Mouse (Mus musculus) liver, adult 2 months (tissue): ENCODE data around the gene Scamp1. TPM values are rescaled to one million over a fixed set of nuclear protein-coding genes. Genes with fewer than 3 reads are reported as not detected.

ENCODE experiments used
- DNase-seq: peaks from one replicate; pipeline ENCODE4 v3.0.0-alpha.2; 2011; ENCODE audit warnings: low read depth, low spot score; ENCODE audit errors: extremely low read depth
- H3K27ac ChIP-seq: fragments of 200-500 bp; replicated peaks from 2 replicates; pipeline ENCODE4 v1.5.1; 2012; ENCODE audit warnings: low read depth, mild to moderate bottlenecking, control low read depth, inconsistent platforms, low read length; ENCODE audit not compliant: insufficient read depth
- H3K27me3 ChIP-seq: fragments of 200-500 bp; 2 replicates; pipeline ENCODE4 v1.6.1; 2012; ENCODE audit warnings: mild to moderate bottlenecking, moderate library complexity, low read length, inconsistent platforms; ENCODE audit not compliant: control insufficient read depth, insufficient read depth
- H3K36me3 ChIP-seq: fragments of 200-500 bp; 2 replicates; pipeline ENCODE4 v1.6.1; 2012; ENCODE audit warnings: low read length, inconsistent platforms; ENCODE audit not compliant: control insufficient read depth, insufficient read depth
- H3K4me1 ChIP-seq: fragments of 200-500 bp; 2 replicates; pipeline ENCODE4 v1.6.1; 2011; ENCODE audit warnings: low read length; ENCODE audit not compliant: control insufficient read depth, insufficient read depth
- H3K4me3 ChIP-seq: fragments of 200-500 bp; 2 replicates; pipeline ENCODE4 v1.5.1; 2011; ENCODE audit warnings: low read depth, mild to moderate bottlenecking, control low read depth, low read length, moderate library complexity; ENCODE audit not compliant: insufficient read depth
- H3K79me2 ChIP-seq: fragments of 200-500 bp; 2 replicates; pipeline ENCODE4 v1.6.1; 2012; ENCODE audit warnings: inconsistent platforms, mild to moderate bottlenecking, low read length, moderate library complexity; ENCODE audit not compliant: control insufficient read depth, insufficient read depth
- H3K9ac ChIP-seq: fragments of 200-500 bp; 2 replicates; pipeline ENCODE4 v1.6.1; 2012; ENCODE audit warnings: low read depth, mild to moderate bottlenecking, control low read depth, inconsistent platforms, low read length
- CTCF ChIP-seq: fragments of 200-500 bp; IDR thresholded peaks from 2 replicates; pipeline ENCODE4 v1.5.1; 2011; ENCODE audit warnings: low read depth, low read length, control low read depth
- POLR2A ChIP-seq: fragments of 200-500 bp; IDR thresholded peaks from 2 replicates; pipeline ENCODE4 v1.6.1; 2011; ENCODE audit warnings: low read length, control low read depth; ENCODE audit not compliant: insufficient read depth; ENCODE audit errors: extremely low read depth
- WGBS: fragments of 180-500 bp; shearing (Covaris S2); methylation state at CpG from one replicate; pipeline ENCODE4 v1.1.7; 2018; 5-methylcytosine and 5-hydroxymethylcytosine counted together
- polyA plus RNA-seq: library from polyadenylated mRNA; depleted of rRNA; stranded (reverse); fragments of >200 nt; gene quantifications from 2 replicates; pipeline ENCODE4 v1.2.3, GENCODE M21; 2012
- total RNA-seq: library from RNA; depleted of rRNA; stranded (reverse); fragments of >200 nt; gene quantifications from 2 replicates; pipeline ENCODE4 v1.2.3, GENCODE M21; 2014

Gene Scamp1
- total and polyA plus RNA-seq, 2 experiments = 15.8 to 24.3 TPM

GRCm38 (mm10) chr13:94300946-94301538 is 15.4 kb upstream of the Scamp1 start:
- DNase-seq = peak; percentile 37
- H3K4me1 ChIP-seq = peaks cover 2% of the 10 kb centered on the region
- no peaks in the 10 kb centered on the region for H3K36me3 ChIP-seq
- no peak overlapping the region for H3K27ac ChIP-seq
- WGBS = 41% methylated on average over 7 of the region's 7 CpGs
- H3K79me2 ChIP-seq = no peaks in the 10 kb centered on the region
- no peak overlapping the region for H3K9ac ChIP-seq
- no peak overlapping the region for H3K4me3 ChIP-seq
- no peaks in the 10 kb centered on the region for H3K27me3 ChIP-seq
- TF ChIP-seq POLR2A (no peak), CTCF (no peak)

GRCm38 (mm10) chr13:94300232-94300631 is 14.6 kb upstream of the Scamp1 start:
- H3K79me2 ChIP-seq = no peaks in the 10 kb centered on the region
- no peak for DNase-seq
- H3K4me3 ChIP-seq = no peak overlapping the region
- no peaks in the 10 kb centered on the region for H3K36me3 ChIP-seq
- H3K9ac ChIP-seq = no peak overlapping the region
- peaks cover 2% of the 10 kb centered on the region for H3K4me1 ChIP-seq
- TF ChIP-seq POLR2A (no peak), CTCF (no peak)
- no peaks in the 10 kb centered on the region for H3K27me3 ChIP-seq
- H3K27ac ChIP-seq = no peak overlapping the region
- 86% methylated on average over 4 of the region's 4 CpGs for WGBS

- peak; percentile 93 for DNase-seq
- H3K36me3 ChIP-seq = no peaks in the 10 kb centered on the region
- TF ChIP-seq POLR2A (no peak), CTCF (no peak)
- WGBS = 31% methylated on average over 4 of the region's 4 CpGs
- H3K79me2 ChIP-seq = no peaks in the 10 kb centered on the region
- no peak overlapping the region for H3K4me3 ChIP-seq
- H3K4me1 ChIP-seq = peaks cover 2% of the 10 kb centered on the region
- no peak overlapping the region for H3K27ac ChIP-seq
- H3K9ac ChIP-seq = no peak overlapping the region
- H3K27me3 ChIP-seq = no peaks in the 10 kb centered on the region
Measured at GRCm38 (mm10) chr13:94298401-94298800, 12.7 kb upstream of the Scamp1 start.

DNA sequence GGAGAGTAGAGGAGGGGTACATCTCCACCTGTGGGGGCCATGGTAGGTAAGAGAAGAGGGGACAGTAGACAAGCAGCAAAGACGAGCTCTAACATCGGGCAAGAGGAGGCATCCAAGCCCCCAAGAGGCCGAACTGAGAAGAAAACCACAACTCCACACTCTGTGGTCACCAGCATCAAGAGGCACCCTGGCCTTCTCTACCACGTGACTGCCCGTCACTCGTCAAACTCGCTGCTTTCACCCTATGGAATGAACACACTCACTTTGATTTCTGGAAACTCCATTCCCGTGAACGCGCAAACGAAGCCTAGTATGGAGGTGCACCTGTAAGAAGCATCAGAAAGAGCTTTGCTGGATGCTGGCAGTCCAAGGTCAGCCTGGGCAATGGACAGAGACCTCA is 10.7 kb upstream of the Scamp1 start:
- no peak overlapping the region for H3K4me3 ChIP-seq
- no peak overlapping the region for H3K9ac ChIP-seq
- no peaks in the 10 kb centered on the region for H3K36me3 ChIP-seq
- peaks cover 2% of the 10 kb centered on the region for H3K4me1 ChIP-seq
- TF ChIP-seq CTCF = no peak
- no peak for TF ChIP-seq POLR2A
- H3K27ac ChIP-seq = no peak overlapping the region
- H3K27me3 ChIP-seq = no peaks in the 10 kb centered on the region
- WGBS = 81% methylated on average over 11 of the region's 11 CpGs
- DNase-seq = no peak
- H3K79me2 ChIP-seq = no peaks in the 10 kb centered on the region

- H3K4me3 ChIP-seq = no peak overlapping the region
- no peaks in the 10 kb centered on the region for H3K79me2 ChIP-seq
- no peak overlapping the region for H3K27ac ChIP-seq
- no peaks in the 10 kb centered on the region for H3K27me3 ChIP-seq
- no peak overlapping the region for H3K9ac ChIP-seq
- TF ChIP-seq POLR2A (no peak), CTCF (no peak)
- 86% methylated on average over 8 of the region's 8 CpGs for WGBS
- peak; percentile 33 for DNase-seq
- H3K4me1 ChIP-seq = peaks cover 2% of the 10 kb centered on the region
- H3K36me3 ChIP-seq = no peaks in the 10 kb centered on the region
Measured at GRCm38 (mm10) chr13:94295922-94296321, 10.3 kb upstream of the Scamp1 start.

GRCm38 (mm10) chr13:94294886-94295285 is 9.2 kb upstream of the Scamp1 start:
- no peak for TF ChIP-seq POLR2A
- Histone ChIP-seq H3K27me3 (no peaks in the 10 kb centered on the region), H3K9ac (no peak overlapping the region), H3K36me3 (no peaks in the 10 kb centered on the region), H3K4me1 (peaks cover 2% of the 10 kb centered on the region), H3K27ac (no peak overlapping the region), H3K4me3 (no peak overlapping the region), H3K79me2 (no peaks in the 10 kb centered on the region)
- 17% methylated on average over 3 of the region's 3 CpGs for WGBS
- no peak for DNase-seq
